Mouse (Mus musculus) cerebellum, adult 9-11 months (tissue): ENCODE measurements around the gene Plscr4.
A peak's percentile ranks its signal among the peaks of the same experiment; 100 is the strongest.

Experiments
- DNase-seq: peaks from one replicate; pipeline ENCODE4 v3.0.0; 2022

Plscr4 gene

DNA sequence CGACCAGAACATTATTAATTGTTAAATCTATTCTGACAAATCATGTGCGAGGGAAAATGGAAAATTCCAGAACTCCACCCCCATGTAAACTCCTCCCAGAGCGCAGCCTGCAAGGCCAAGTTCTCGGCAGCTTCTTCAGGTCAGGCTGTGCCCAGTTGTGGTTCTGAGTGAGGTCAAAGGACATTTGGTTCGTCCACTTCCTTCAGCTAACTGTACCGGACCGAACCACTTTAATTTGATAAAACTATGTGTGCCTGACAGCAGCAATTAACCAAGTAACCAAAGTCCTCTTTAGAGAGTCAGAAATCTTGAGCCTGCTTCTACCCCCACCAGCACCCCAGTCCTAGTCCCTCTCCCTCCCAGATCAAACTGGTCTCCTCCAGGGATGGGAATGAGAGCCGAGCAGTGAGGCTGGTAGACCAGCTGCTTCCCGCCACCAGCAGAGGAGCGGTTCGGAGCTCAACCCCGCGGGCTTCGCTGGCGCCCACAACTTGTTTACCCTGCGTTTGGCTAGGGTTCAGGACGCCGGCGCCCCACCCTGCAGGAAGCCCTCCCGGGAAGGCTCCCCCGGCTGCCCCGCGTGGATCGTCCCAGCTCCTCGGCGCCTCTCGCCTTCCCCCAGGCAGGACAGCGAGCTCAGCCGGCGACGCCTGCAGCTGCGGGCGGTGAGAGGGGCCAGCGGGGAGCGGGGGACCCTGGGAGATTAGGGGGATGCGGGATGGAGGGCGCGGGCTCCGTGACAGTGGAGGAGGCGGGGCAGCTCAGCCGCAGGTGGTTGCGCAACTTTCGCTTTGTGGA lies at the start of gene Plscr4:
Gene Plscr4, plus strand, starts transcription at position 113 of the 798 bp plus-strand sequence.
- peak; percentile 7 for DNase-seq

DNA sequence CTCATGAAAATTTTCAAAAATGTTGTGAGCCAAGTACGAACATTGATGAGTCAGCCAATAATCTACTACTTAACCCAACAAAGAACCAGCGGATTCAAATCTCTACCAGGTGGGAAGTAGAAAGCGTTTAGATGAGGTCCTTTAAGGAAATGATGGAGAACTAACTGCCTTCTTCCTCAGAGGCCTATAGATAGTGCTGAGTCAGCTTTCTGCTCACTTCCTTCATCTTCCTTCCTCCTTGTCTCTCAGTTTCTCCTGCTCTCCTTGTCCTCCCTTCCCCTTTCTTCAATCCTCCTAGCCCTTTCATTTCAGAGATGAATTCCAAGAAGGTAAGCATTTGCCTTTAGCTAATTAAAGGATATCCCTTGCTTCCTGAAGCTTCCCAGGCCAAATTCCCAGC lies 46.9 kb upstream of the Plscr4 start:
- DNase-seq = no peak

GRCm38 (mm10) chr9:92412045-92412444 lies 45.1 kb upstream of the Plscr4 start:
- DNase-seq = no peak

- no peak for DNase-seq
These were observed 43.5 kb upstream of the Plscr4 start for GRCm38 (mm10) chr9:92413684-92414083.

DNA sequence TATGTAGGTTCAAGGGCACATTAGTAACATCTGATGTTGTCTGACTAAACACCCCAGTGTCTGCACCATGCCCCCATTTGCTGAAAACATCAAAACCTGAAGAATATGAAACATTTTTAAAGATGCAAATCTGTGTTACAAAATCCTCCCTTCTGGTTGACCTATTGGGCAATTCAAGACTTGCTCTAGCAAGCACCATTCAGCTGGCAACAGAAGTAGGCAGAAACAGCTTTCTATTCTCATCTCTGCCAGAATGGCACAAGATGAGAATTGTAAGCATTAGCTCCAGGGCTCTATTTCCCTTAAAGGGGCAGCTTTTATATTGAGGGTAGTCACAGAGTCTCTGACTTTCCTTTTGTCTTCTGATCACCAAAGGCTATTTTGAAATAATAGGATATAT lies 19.4 kb upstream of the Plscr4 start:
- no peak for DNase-seq

GRCm38 (mm10) chr9:92441468-92441867 lies 15.7 kb upstream of the Plscr4 start:
- no peak for DNase-seq

- no peak for DNase-seq
These were observed 12.6 kb upstream of the Plscr4 start for GRCm38 (mm10) chr9:92444536-92444935.

DNA sequence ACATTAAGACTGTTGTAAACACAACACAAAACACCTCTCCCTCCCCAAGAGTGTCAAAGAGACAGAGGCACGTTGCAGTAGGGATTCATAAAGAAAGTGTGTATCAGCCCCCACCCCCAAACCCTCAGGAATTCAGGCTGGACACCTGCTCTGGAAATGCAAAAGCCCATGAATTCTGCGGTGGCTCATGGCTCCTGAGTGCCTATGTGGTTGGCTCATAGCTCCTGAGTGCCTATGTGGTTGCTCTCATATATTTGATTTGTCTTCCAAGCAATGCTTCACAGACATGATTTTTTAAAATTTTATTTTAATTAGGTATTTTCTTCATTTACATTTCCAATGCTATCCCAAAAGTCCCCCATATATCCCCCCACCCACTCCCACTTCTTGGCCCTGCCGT lies 568 bp upstream of the Plscr4 start:
- no peak for DNase-seq

DNA sequence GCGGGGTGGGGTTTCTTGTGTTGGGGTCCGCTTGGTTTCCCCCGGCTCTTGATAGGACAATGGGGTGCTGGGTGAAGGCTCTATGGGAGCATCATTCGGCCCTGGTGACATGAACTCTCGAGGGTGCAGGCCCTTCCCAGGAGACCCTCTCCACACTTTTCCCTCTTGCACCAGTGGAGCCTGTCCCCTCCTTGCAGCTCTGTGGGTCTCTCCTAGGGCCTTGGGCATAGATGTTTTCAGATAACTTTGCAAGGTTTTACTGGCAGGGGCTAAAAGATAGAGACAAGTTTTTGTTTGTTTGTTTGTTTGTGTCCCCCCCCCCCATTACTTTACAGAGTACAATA lies 858 bp downstream of the Plscr4 start:
- no peak for DNase-seq

- DNase-seq = no peak
These were observed 1.2 kb downstream of the Plscr4 start for GRCm38 (mm10) chr9:92458418-92458817.

DNA sequence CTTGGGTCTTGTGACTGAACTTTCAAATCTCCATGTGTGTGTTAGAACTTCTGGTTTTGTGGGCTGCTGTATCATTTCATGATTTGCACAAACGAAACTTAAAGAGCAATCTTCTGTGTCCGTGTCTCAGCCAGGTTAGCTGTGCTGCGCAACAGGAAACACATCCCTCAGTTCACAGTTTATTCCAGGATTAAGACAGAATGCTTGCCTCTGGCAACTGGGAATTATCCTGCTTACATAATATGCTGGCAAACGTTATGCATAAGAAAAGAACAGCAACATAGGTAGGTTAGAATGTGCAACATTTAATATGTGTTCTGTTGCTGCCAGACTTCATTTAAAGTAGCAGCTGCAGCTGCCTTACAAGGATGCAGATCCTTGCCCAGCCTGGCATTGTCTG lies 10.6 kb downstream of the Plscr4 start:
- DNase-seq = no peak

DNA sequence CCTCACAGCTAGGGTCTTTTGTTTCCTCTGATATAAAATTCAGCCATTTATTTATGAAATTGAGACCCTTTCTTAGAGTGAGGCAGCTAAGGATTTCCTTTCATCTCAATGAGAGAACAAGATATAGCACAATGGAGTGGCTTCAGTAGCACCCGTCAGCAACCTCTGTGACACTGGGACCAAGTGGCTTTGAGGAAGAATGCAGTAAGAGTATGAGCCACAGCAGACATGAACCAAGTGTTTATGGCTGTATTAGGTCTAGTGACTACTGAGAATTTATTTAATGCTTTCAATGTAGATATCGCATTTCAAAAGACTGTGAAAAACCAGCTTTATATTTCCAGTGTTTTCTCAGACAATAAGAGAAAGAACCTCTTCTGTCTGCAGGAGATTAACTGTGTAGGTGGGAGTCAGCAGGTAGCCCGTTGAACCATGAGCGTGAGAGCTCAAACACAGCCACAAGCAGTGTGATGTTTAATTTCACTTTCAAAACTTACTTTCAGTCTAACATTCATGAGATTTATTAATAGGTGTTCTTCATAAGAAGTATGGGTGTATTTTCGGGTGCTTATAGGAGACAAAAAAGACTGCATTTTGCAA lies 15.2 kb downstream of the Plscr4 start:
- no peak for DNase-seq

DNA sequence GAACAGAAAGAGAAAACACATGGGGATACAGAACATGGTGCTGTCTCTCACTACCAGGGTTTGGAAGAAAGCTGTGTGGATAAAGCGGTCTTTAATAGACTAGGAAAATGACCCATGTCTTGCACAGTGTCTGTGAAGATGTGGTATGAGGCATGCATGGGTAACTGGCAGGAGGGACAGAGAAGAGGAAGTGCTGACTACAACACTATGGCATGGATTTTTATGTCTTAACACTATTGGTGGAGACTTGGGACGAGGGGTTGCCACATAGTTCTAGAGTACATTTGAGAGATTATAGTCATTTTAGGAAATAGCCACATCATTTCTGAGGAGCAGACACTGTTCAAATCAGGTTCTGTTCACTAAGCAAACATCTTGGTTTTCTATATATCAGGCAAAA lies 16.0 kb downstream of the Plscr4 start:
- no peak for DNase-seq

DNA sequence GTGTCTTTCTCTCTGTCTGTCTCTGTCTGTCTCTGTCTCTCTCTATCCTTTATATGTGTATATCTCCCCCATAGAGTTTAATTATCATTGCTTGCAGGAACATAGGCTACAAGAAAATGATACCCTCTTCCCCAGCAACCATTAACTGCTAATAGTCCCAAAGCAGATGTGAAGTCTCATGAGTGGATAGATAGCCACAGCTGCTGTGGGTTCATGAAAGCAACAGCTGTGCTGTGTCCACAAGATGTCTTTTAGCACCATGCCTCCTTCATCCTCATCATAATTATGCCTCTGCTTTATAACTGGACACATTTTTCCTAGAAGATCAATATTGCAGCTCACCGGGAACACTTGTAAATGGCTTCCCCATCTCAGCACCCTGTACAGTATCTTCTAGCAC lies 17.1 kb downstream of the Plscr4 start:
- no peak for DNase-seq

GRCm38 (mm10) chr9:92481663-92482062 lies 24.5 kb downstream of the Plscr4 start:
- no peak for DNase-seq

GRCm38 (mm10) chr9:92482551-92482950 lies 25.4 kb downstream of the Plscr4 start:
- no peak for DNase-seq

GRCm38 (mm10) chr9:92484710-92485267 lies 27.6 kb downstream of the Plscr4 start:
- DNase-seq = no peak

DNA sequence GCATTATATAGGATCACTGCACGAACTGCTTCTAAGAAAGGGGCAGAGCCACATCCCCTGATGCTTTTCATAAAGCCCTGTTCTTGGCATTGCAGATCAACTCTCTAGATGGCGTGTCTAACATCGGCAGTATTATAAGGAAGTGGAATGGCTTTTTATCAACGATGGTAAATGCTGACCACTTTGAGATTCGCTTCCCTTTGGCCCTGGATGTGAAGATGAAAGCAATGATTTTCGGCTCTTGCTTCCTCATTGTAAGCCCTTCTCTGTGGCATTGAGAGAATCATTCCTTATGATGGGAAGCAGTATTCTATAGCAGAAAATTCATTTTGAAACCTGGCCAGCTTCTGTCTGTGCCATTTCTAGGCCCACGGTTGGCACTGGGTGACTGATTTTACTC lies 32.7 kb downstream of the Plscr4 start:
- DNase-seq = no peak

GRCm38 (mm10) chr9:92490319-92490718 lies 33.1 kb downstream of the Plscr4 start:
- no peak for DNase-seq

DNA sequence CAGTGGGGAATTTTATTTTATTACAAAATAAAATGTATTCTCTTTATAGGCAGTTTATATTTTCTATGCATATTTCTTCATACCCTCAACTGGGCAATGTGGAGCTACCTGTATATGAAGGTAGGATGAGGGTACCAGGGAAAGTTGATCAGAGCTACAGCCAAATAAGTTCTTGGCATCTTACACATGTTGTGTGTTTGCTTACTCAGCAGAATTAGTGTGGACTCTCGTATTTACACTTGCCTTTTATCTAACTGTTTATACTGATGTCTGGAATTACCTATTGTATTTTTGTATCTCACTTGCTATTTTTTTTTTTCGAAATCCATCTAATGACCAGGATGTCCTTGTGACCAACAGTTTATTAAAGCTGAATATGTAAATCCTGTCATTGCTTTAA lies 34.1 kb downstream of the Plscr4 start:
- no peak for DNase-seq

GRCm38 (mm10) chr9:92499710-92500410 lies 42.7 kb downstream of the Plscr4 start:
- DNase-seq = peak; percentile 50

- no peak for DNase-seq
These were observed 47.1 kb downstream of the Plscr4 start for GRCm38 (mm10) chr9:92504256-92504655.

DNA sequence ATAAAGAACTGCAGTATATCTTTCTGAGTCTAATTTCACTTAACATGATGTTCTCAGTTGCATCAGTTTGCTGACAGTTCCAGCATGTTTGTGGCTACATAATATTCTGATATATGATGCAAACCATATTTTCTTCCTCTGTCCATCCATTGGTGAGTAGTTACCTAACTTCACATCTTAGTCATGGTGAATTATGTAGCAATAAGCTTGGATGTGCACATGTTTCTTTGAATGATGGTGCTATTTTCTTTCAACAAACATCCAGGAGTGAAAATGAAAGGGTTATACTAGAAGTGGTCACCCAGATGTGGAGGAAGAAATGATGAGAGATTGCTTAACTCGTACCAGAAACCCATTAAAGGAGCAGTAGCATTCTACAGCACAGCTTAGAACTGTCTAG lies 47.7 kb downstream of the Plscr4 start:
- no peak for DNase-seq

- no peak for DNase-seq
These were observed 54.5 kb downstream of the Plscr4 start for GRCm38 (mm10) chr9:92511696-92512095.
